Mouse (Mus musculus): ENCODE measurements around the gene Mtrr.

The Mtrr gene

GRCm38 (mm10) chr13:68581747-68582516 lies at the start of gene Mtrr, which contains the start of gene Fastkd3:
TSS of gene Mtrr (minus strand) at chr13:68582149.
TSS of gene Fastkd3 (plus strand) at chr13:68582234.
- DNase-seq: peak; percentile 98

GRCm38 (mm10) chr13:68627041-68627440 lies 45.1 kb upstream of the Mtrr start:
- DNase-seq: no peak

DNA sequence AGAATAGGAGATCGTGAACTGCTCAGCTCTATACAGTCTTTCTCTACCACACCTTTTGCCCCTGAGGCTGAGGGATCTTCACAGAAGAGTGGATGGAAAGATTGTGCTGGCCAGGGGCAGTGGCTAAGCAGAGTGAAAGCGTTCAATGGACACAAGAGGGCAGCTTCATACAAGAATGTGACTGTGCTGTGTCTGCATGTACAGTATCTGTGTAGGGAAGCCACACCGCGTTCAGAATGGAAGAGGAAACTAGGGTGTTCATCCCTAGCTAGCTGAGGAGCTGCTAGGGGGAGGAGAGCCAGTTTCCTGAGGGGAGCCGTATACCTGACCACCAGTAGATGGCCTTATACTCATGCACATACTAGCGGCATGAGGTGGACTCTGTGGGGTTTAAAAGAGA lies 40.8 kb upstream of the Mtrr start:
- DNase-seq: no peak

- no peak for DNase-seq
These were observed 25.9 kb upstream of the Mtrr start for GRCm38 (mm10) chr13:68607652-68608405.

DNA sequence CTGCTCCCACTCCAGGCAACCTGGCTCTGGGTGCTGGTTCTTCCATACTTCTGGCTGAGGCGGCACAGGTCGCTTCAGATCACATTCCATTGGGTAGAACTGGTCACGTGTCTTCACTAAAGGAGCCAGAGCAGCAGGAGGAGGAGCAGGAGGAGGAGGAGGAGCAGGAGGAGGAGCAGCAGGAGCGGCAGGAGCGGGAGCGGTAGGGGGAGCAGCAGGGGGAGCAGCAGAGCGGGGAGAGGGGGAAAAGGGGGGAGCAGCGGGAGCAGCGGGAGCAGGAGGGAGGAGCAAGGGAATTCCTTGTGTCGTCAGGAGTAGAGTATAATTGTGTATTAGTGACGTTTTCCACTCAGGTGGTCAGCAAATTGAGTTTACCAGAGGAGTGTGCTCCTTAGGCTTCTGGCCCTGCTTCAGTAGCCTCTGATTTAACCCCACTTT lies 23.8 kb upstream of the Mtrr start:
- DNase-seq: no peak

DNA sequence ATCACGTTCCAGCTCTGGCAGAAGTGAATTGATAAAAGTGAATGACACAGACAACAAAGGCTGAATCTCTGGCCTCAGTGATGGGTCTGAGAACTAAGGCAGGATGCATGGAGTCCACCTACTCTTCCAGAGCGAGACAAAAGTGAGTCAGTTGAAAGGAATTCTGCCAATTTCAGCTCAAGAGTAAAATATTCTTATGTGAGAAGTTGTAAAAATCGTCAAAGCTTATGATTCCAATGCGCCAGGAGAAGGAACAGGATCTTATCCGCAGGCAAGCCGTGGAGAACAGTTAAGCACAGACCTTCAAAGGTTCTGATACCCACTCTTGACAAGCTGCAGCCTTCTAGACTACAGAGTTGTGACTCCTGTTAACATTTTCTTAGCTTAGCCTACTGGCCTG lies 21.1 kb upstream of the Mtrr start:
- DNase-seq: no peak

DNA sequence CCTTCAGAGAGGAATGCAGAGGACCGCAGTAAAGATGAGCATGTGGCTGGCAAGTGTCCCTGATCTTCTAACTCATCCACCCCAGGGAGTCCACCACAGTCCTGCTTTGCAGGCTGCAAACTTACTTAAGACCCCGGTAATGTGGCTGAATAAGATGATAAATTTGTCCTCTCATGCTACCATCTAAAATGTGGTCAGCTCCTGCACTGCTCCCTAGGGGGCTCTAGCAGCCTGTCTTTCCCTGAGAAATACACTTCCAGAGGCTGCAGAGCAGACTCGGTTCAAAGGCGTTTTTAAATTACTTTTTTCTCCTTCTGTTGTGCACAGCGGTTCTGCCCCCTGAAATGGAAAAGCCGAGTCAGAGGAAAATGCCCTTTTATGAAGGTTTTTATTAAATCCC lies 19.2 kb upstream of the Mtrr start:
- no peak for DNase-seq

DNA sequence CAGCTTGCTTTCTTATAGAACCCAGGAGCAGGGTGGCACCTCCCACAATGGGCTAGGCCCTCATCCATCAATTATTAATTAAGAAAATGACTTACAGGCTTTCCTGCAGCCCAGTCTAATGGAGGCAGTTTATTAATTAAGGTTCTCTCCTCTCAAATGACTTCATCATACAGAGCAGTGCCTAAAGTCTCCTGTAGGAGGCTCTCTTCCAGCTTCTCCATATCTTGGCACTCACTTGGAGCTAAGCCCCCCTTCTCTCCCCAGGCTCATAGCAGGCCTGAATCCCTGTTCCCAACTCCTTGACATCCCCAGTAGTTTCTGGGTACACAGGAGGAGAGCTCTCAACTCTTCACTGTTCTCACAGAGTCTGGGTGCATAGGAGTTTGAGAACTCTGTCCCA lies 17.0 kb upstream of the Mtrr start:
- no peak for DNase-seq

DNA sequence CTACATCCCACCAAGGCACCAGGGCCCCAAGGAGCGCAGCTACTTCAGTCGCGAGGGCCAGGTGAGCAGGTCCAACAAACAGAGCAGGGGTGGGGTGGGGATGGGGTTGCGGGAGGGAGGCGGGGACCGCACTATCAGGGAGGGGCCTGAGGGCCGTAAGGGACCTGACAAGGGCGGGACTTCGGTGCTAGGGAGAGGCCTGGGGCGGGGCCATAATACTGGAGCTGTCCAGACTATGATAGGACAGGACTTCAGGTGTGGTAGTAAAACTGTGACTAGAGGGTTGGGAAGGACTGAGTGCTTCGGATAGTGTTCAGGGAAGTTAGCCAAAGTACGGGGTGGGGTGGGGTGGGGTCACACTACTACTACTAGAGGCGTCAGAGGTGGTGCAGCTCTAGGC lies 15.7 kb upstream of the Mtrr start:
- no peak for DNase-seq

GRCm38 (mm10) chr13:68597199-68597598 lies 15.2 kb upstream of the Mtrr start, which contains the start of gene 1700001L19Rik:
TSS of gene 1700001L19Rik (plus strand) at chr13:68597421.
- no peak for DNase-seq

DNA sequence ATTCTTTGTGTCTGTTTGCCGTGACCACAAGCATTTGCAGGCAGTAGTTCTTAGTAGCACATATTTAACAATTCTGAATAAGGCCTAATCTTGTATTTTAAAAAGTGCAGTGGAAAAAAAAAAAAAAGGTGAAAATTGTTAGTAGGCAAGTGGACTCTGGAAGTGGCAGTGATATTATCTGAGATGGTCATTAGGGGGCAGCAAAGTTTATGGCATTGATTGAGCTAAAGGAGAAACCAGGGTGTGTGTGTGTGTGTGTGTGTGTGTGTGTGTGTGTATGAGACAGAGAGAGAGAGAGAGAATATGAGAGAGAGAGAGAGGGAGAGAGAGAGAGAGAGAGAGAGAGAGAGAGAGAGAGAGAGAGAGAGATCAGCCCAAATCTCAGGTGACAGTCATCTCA lies 11.8 kb upstream of the Mtrr start:
- DNase-seq: no peak

- no peak for DNase-seq
These were observed 6.4 kb upstream of the Mtrr start for GRCm38 (mm10) chr13:68588352-68588751.

GRCm38 (mm10) chr13:68585441-68585840 lies 3.5 kb upstream of the Mtrr start:
- no peak for DNase-seq

- no peak for DNase-seq
These were observed 2.0 kb upstream of the Mtrr start for GRCm38 (mm10) chr13:68583961-68584360.

- no peak for DNase-seq
These were observed 500 bp upstream of the Mtrr start for GRCm38 (mm10) chr13:68582517-68582780.

- peak; percentile 16 for DNase-seq
These were observed 736 bp downstream of the Mtrr start for GRCm38 (mm10) chr13:68581086-68581740.

- no peak for DNase-seq
These were observed 4.0 kb downstream of the Mtrr start for GRCm38 (mm10) chr13:68577945-68578344.

DNA sequence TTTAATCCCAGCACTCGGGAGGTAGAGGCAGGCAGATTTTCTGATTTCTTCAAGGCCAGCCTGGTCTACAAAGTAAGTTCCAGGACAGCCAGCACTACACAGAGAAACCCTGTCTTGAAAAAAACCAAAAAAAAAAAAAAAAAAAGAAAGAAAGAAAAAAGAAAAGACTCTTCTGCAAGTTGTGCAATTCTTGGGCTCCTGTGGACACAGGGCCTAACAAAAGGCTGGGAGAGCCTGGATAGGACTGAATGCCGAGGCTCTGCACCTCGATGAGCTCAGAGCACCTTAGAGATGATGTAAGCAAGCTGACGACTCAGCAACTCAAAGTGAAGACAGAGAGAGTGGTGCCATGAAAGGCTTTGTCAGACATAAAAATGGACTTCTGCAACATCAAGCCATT lies 7.6 kb downstream of the Mtrr start:
- no peak for DNase-seq

DNA sequence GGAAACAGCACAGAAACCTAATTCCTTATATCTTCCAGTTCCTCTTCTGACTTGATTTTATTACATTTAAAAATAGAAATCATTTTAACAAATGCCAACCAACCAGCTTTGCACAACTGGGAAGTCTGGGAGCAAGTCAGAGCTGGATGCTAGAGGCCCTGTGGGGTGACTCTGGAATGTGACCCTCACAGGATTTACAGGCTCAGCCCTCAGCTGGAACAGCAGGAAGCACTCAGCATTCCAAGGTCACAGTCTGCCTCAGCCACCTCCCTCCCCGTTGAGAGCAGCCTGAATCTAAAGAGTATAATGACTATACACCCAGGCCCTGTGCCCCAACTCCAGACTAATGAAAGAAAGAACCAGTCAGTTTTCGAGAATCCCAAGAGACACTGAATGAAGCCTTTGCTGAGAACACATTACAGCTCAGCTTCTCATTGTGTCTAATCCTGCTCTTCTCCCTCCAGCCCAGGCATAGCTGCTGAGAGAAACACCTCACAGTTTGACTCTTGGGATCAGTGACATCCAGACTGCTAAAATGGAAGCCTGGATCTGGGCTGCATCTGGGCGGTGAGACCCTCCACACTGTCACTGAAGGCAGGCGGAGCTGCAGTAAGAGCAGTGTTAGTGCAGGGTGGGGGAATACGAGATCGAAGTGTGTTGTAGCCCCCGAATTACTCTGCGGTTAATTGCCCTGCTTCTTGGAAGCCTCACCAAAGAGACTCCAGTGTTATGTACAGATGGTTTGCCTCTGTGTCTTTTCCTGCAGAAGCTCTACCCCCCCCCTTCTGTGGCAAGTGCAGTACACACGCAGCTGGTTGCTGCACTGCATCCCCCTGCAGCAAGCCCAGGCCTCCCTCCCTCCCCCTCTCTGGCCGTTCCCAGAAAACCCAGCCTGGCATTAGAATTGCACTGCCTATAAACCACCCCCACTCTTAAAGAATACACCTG lies 8.7 kb downstream of the Mtrr start:
- DNase-seq: no peak

GRCm38 (mm10) chr13:68572247-68572646 lies 9.7 kb downstream of the Mtrr start:
- DNase-seq: no peak

DNA sequence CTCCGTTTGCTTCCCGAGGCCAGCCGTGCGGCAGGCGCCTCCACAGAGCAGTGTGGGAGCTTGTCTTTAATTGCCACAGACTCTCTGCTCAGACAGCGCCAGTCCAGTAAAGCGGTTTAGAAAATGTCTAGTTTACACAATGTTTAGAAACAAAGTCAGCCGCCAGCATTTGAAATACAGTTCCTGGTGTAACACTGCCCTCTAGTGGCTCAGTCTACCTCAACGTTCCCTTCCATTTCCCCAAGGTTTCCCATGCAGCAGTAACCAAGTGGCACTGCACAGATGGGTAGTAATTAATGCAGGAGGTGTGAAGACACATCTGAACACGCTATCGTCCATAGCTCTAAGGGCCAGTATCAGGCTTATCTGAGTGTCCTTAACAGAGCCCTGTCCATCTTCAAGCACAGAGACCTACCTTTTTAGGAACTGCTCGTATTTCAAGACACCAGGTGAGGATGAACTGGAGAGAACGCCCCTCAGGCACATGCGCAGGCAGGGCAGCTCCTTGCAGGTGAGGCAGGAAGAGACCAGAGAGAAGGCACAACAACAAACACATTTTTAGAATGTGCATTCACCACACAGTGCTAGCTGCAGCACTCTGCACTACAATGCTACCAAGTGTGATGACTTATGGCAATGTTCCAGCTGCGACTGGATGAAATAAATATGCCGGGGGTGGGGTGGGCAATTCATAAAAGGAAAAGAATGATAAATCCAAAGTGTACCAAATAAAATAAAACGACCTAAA lies 12.2 kb downstream of the Mtrr start:
- peak; percentile 41 for DNase-seq

GRCm38 (mm10) chr13:68568548-68568947 lies 13.4 kb downstream of the Mtrr start:
- DNase-seq: no peak

All from thymus, postnatal 14 days (tissue).